Mouse (Mus musculus): ENCODE data around the gene Kcnk12.

DNA sequence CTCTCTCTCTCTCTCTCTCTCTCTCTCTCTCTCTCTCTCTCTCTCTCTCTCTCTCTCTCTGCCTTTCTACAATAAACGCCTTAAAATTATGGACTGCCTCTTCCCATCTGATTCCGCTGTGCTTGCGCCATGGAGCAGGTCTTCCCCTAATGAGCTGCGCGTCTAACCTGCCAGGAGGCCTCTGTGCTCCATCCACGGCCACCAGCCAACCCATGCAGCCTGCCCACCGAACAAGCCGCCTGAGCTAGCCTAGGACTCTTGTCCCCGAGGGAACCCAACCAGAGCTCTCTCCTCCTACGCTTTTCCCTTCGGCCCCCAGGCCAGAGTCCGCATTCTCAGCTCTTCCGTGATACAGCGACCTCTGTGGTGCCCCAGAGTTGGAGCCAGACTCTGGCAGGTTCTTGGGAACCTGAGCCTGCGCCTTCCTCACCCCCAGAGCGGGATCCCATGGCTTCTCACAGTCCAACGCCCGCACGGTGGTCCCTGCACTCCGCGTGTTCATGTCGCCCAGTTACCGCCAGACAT, 28.3 kb upstream of the Kcnk12 start:
- TF ChIP-seq CTCF (IDR thresholded peaks at IDR 0.05; ENCODE audit: extremely low read depth, insufficient read depth, insufficient read length, insufficient replicate concordance) (no peak), POLR2A (IDR thresholded peaks at IDR 0.05; ENCODE audit: low read depth, low read length) (no peak)

All from spleen, adult 2 months (tissue).